Mouse (Mus musculus): ENCODE measurements at regions not wholly inside any gene's neighbourhood (a gene's known extent, or its start where the extent isn't known, plus 50 kb on each side); places are given as distances from the start of the nearest gene placed in this dataset.

DNA sequence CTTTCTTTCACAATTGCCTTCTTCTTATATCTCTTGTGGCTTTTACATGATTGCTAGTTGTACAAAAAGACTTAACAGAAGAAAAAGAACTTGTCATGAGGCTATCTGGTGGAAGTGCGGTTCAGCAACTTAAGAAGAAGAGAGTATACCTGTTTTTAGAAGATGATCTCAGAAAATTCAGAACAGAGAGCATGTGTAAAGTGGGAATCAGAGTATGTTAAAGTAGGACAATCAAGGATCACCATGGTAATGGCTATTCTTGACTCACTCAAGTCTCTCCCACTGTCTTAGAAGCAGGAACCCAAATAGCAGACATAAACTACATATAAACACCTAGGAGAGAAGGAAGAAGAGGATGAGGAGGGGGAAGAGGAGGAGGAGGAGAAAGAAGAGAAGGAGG is 857.9 kb upstream of the Nr2f1 start:
- Histone ChIP-seq H3K4me3 (ENCODE audit: low read depth, low read length) (no peak overlapping the region), H3K27ac (ENCODE audit: low read depth) (no peak overlapping the region), H3K4me1 (replicated peaks; ENCODE audit: control insufficient read depth, insufficient read depth, low read length) (no peaks in the 10 kb centered on the region), H3K9ac (ENCODE audit: low read length) (no peak overlapping the region), H3K27me3 (replicated peaks; ENCODE audit: control insufficient read depth, insufficient read depth, low read length) (no peaks in the 10 kb centered on the region), H3K4me2 (ENCODE audit: low read length) (no peak overlapping the region), H3K36me3 (ENCODE audit: control insufficient read depth, insufficient read depth, low read length) (no peaks in the 10 kb centered on the region), H3K9me3 (ENCODE audit: control insufficient read depth, low read length) (no peaks in the 10 kb centered on the region)
- 93% methylated on average over 1 of the region's 1 CpGs for WGBS
- ATAC-seq (replicated peaks; ENCODE audit: low FRiP score, low TSS enrichment, low read depth), result no peak
- DNase-seq (ENCODE audit: low spot score), result no peak

DNA sequence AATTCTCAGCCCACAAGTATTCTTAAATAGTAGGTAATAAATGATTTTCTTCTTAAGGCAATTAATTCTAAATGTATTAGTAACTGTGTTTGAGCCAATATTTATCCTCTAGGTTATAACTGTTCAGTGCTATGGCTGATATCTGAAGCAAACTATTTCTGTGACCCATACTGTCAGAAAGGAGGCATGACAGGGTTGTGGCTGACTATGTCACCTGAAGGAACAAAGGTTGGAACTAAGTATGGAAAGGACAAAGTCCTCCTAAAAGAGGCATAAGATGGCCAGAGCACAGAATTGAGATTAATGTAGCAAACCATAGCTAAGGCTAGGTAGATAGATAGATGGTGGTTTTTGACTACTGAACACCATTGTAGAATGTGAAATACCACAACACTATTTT is 854.9 kb upstream of the Nr2f1 start:
- Histone ChIP-seq H3K27ac (ENCODE audit: low read depth) (no peak overlapping the region), H3K4me1 (replicated peaks; ENCODE audit: control insufficient read depth, insufficient read depth, low read length) (no peaks in the 10 kb centered on the region), H3K36me3 (ENCODE audit: control insufficient read depth, insufficient read depth, low read length) (no peaks in the 10 kb centered on the region), H3K9ac (ENCODE audit: low read length) (no peak overlapping the region), H3K9me3 (ENCODE audit: control insufficient read depth, low read length) (no peaks in the 10 kb centered on the region), H3K4me3 (ENCODE audit: low read depth, low read length) (no peak overlapping the region), H3K4me2 (ENCODE audit: low read length) (no peak overlapping the region), H3K27me3 (replicated peaks; ENCODE audit: control insufficient read depth, insufficient read depth, low read length) (no peaks in the 10 kb centered on the region)
- ATAC-seq (replicated peaks; ENCODE audit: low FRiP score, low TSS enrichment, low read depth) (no peak), DNase-seq (ENCODE audit: low spot score) (no peak)

DNA sequence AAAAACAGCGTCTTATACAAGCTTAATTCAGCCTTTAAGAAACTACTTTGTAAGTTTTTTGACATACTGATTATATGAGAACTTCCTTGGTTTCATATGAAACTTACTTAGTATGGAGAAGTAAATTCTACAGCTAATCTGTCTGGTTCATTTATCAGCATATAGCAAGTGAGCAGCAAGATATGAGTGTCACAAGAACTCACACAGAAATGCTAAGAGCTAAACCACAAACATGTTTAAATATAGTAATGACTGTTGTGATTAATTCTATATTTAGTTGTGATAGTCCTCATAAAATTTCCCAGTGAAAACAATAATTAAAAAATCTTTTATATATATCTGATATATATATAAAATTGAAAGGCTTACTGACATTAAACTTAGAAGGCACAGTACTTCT is 853.9 kb upstream of the Nr2f1 start:
- H3K4me3 ChIP-seq (ENCODE audit: low read depth, low read length), result no peak overlapping the region
- ATAC-seq (replicated peaks; ENCODE audit: low FRiP score, low TSS enrichment, low read depth) (no peak), DNase-seq (ENCODE audit: low spot score) (no peak)
- no peaks in the 10 kb centered on the region for H3K4me1 ChIP-seq (replicated peaks; ENCODE audit: control insufficient read depth, insufficient read depth, low read length)
- no peaks in the 10 kb centered on the region for H3K36me3 ChIP-seq (ENCODE audit: control insufficient read depth, insufficient read depth, low read length)
- no peaks in the 10 kb centered on the region for H3K27me3 ChIP-seq (replicated peaks; ENCODE audit: control insufficient read depth, insufficient read depth, low read length)
- no peak overlapping the region for H3K27ac ChIP-seq (ENCODE audit: low read depth)
- no peaks in the 10 kb centered on the region for H3K9me3 ChIP-seq (ENCODE audit: control insufficient read depth, low read length)
- H3K9ac ChIP-seq (ENCODE audit: low read length), result no peak overlapping the region
- H3K4me2 ChIP-seq (ENCODE audit: low read length), result no peak overlapping the region
- 85% methylated on average over 1 of the region's 1 CpGs for WGBS

GRCm38 (mm10) chr13:79047240-79047639 is 847.7 kb upstream of the Nr2f1 start:
- no peak overlapping the region for H3K4me3 ChIP-seq (ENCODE audit: low read depth, low read length)
- 86% methylated on average over 1 of the region's 1 CpGs for WGBS
- no peaks in the 10 kb centered on the region for H3K36me3 ChIP-seq (ENCODE audit: control insufficient read depth, insufficient read depth, low read length)
- ATAC-seq (replicated peaks; ENCODE audit: low FRiP score, low TSS enrichment, low read depth), result no peak
- H3K9ac ChIP-seq (ENCODE audit: low read length), result no peak overlapping the region
- H3K27me3 ChIP-seq (replicated peaks; ENCODE audit: control insufficient read depth, insufficient read depth, low read length), result no peaks in the 10 kb centered on the region
- H3K4me2 ChIP-seq (ENCODE audit: low read length), result no peak overlapping the region
- no peak for DNase-seq (ENCODE audit: low spot score)
- no peak overlapping the region for H3K27ac ChIP-seq (ENCODE audit: low read depth)
- H3K4me1 ChIP-seq (replicated peaks; ENCODE audit: control insufficient read depth, insufficient read depth, low read length), result no peaks in the 10 kb centered on the region
- no peaks in the 10 kb centered on the region for H3K9me3 ChIP-seq (ENCODE audit: control insufficient read depth, low read length)

- Histone ChIP-seq H3K4me2 (ENCODE audit: low read length) (no peak overlapping the region), H3K27me3 (replicated peaks; ENCODE audit: control insufficient read depth, insufficient read depth, low read length) (no peaks in the 10 kb centered on the region), H3K27ac (ENCODE audit: low read depth) (no peak overlapping the region), H3K4me1 (replicated peaks; ENCODE audit: control insufficient read depth, insufficient read depth, low read length) (no peaks in the 10 kb centered on the region), H3K4me3 (ENCODE audit: low read depth, low read length) (no peak overlapping the region), H3K9me3 (ENCODE audit: control insufficient read depth, low read length) (no peaks in the 10 kb centered on the region), H3K9ac (ENCODE audit: low read length) (no peak overlapping the region), H3K36me3 (ENCODE audit: control insufficient read depth, insufficient read depth, low read length) (no peaks in the 10 kb centered on the region)
- ATAC-seq (replicated peaks; ENCODE audit: low FRiP score, low TSS enrichment, low read depth) (no peak), DNase-seq (ENCODE audit: low spot score) (no peak)
- 66% methylated on average over 5 of the region's 5 CpGs for WGBS
Measured at GRCm38 (mm10) chr13:79044657-79045056, 845.1 kb upstream of the Nr2f1 start.

DNA sequence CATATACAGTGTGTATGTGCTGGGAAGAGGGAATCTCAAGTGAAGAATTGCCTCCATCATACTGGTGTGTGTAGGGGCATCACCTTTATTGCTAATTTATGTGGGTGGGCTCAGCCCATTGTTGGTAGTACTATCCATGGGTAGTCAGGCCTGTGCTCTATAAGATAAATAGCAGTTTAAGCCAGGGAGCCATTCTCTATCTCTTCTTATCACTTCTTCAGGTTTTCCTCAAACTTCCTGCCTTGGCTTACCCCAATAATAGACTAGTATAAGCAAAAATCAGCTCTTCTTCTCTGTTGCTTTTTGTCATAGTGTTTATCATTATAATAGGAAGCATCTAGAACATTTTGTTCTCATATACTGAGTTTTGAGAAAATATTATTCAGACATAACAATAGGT is 838.3 kb upstream of the Nr2f1 start:
- Histone ChIP-seq H3K4me3 (ENCODE audit: low read depth, low read length) (no peak overlapping the region), H3K4me2 (ENCODE audit: low read length) (no peak overlapping the region), H3K9me3 (ENCODE audit: control insufficient read depth, low read length) (no peaks in the 10 kb centered on the region), H3K4me1 (replicated peaks; ENCODE audit: control insufficient read depth, insufficient read depth, low read length) (no peaks in the 10 kb centered on the region), H3K27ac (ENCODE audit: low read depth) (no peak overlapping the region), H3K27me3 (replicated peaks; ENCODE audit: control insufficient read depth, insufficient read depth, low read length) (no peaks in the 10 kb centered on the region), H3K36me3 (ENCODE audit: control insufficient read depth, insufficient read depth, low read length) (no peaks in the 10 kb centered on the region), H3K9ac (ENCODE audit: low read length) (no peak overlapping the region)
- DNase-seq (ENCODE audit: low spot score), result no peak
- no peak for ATAC-seq (replicated peaks; ENCODE audit: low FRiP score, low TSS enrichment, low read depth)

GRCm38 (mm10) chr13:79035276-79035675 is 835.7 kb upstream of the Nr2f1 start:
- Histone ChIP-seq H3K4me3 (ENCODE audit: low read depth, low read length) (no peak overlapping the region), H3K27ac (ENCODE audit: low read depth) (no peak overlapping the region), H3K9ac (ENCODE audit: low read length) (no peak overlapping the region), H3K36me3 (ENCODE audit: control insufficient read depth, insufficient read depth, low read length) (no peaks in the 10 kb centered on the region), H3K9me3 (ENCODE audit: control insufficient read depth, low read length) (no peaks in the 10 kb centered on the region), H3K4me2 (ENCODE audit: low read length) (no peak overlapping the region), H3K4me1 (replicated peaks; ENCODE audit: control insufficient read depth, insufficient read depth, low read length) (no peaks in the 10 kb centered on the region), H3K27me3 (replicated peaks; ENCODE audit: control insufficient read depth, insufficient read depth, low read length) (no peaks in the 10 kb centered on the region)
- DNase-seq (ENCODE audit: low spot score) (no peak), ATAC-seq (replicated peaks; ENCODE audit: low FRiP score, low TSS enrichment, low read depth) (no peak)
- WGBS, result 84% methylated on average over 2 of the region's 2 CpGs

DNA sequence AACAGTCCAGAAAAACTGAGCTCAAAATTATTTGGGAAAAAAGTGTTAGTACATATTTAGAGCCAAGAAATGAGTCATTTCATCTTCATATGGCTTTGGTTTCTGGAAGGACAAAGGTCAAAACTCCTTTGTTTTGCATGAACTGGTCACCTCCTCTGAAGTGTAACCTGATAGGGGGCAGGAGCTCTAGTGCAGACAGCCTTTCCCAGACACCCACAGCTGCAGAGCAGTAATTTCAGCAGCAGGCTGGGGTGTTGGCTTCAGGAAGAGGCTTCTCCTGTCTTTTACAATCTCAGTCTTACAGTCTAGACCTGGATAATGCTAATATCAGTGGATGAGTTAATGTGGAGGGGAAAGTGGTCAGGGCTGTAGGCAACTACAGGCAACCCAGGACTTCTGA is 830.4 kb upstream of the Nr2f1 start:
- H3K36me3 ChIP-seq (ENCODE audit: control insufficient read depth, insufficient read depth, low read length), result no peaks in the 10 kb centered on the region
- H3K9me3 ChIP-seq (ENCODE audit: control insufficient read depth, low read length), result no peaks in the 10 kb centered on the region
- no peak overlapping the region for H3K9ac ChIP-seq (ENCODE audit: low read length)
- ATAC-seq (replicated peaks; ENCODE audit: low FRiP score, low TSS enrichment, low read depth) (0 out of 2 replicates have a peak, but pooled peaks have one; percentile 43), DNase-seq (ENCODE audit: low spot score) (no peak)
- no peak overlapping the region for H3K4me3 ChIP-seq (ENCODE audit: low read depth, low read length)
- H3K4me2 ChIP-seq (ENCODE audit: low read length), result no peak overlapping the region
- H3K27ac ChIP-seq (ENCODE audit: low read depth), result no peak overlapping the region
- H3K4me1 ChIP-seq (replicated peaks; ENCODE audit: control insufficient read depth, insufficient read depth, low read length), result no peaks in the 10 kb centered on the region
- H3K27me3 ChIP-seq (replicated peaks; ENCODE audit: control insufficient read depth, insufficient read depth, low read length), result no peaks in the 10 kb centered on the region

DNA sequence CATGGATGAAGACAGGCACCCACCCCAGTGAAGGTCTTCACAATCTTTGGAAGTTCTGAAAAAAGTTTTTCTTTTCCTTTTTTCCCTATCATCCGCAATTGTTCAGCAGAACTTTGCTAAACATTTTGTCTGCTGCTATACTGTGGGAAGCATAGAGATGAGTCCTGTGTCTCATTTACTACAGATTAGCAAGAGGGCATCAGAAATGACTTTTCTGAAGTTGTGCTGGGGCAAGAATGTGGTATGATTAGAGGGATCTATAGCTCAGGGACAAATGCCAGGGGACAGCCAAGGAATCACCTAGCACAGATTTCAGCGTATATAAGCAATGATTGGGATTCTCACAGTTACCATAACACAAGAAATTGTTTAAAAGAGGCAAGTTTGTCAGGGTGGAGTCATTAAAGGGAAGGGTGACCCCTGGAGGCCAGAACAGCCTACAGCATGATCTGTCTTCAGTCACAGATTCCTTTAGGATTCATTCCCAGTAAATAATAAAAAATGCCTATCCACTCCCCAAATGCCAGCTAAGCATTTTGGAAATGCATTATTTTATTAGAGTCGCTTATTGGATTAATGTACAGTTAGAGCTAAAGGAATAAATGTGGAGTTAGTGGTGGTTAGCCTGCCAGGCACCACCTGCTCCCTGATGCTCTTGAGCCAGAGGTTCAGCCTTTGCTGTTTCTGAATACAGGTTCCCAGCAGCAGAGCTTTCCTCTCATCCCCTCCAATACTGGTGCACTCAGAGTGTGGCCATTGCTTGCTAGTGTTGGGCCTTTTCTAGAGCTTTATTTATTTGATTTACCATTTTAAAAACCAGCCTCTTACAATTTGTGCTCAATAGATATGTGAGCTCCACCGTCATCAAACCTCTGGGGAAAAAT is 828.6 kb upstream of the Nr2f1 start:
- Histone ChIP-seq H3K9me3 (ENCODE audit: control insufficient read depth, low read length) (no peaks in the 10 kb centered on the region), H3K36me3 (ENCODE audit: control insufficient read depth, insufficient read depth, low read length) (no peaks in the 10 kb centered on the region), H3K27me3 (replicated peaks; ENCODE audit: control insufficient read depth, insufficient read depth, low read length) (no peaks in the 10 kb centered on the region), H3K4me3 (ENCODE audit: low read depth, low read length) (no peak overlapping the region), H3K4me1 (replicated peaks; ENCODE audit: control insufficient read depth, insufficient read depth, low read length) (no peaks in the 10 kb centered on the region), H3K27ac (ENCODE audit: low read depth) (no peak overlapping the region), H3K4me2 (ENCODE audit: low read length) (no peak overlapping the region), H3K9ac (ENCODE audit: low read length) (no peak overlapping the region)
- 43% methylated on average over 4 of the region's 4 CpGs for WGBS
- no peak for ATAC-seq (replicated peaks; ENCODE audit: low FRiP score, low TSS enrichment, low read depth)
- DNase-seq (ENCODE audit: low spot score), result no peak
